Mouse (Mus musculus) limb, embryonic 14.5 days (tissue): ENCODE results near the gene Colgalt2. TPM values are rescaled to one million over a fixed set of nuclear protein-coding genes. Genes with fewer than 3 reads are reported as not detected.

Source experiments
- ATAC-seq: fragments of 200-750 bp; cut with Nextera tagmentation; 2 replicates; pipeline ENCODE4 v1.8.0; 2017; ENCODE audit warnings: low read depth, moderate number of reproducible peaks, moderate TSS enrichment; ENCODE audit not compliant: low FRiP score
- DNase-seq: peaks from one replicate; pipeline ENCODE4 v3.0.0-alpha.2; 2015; ENCODE audit warnings: low spot score
- H3K27ac ChIP-seq: fragments of 300-500 bp; sonication (generic); replicated peaks from 2 replicates; pipeline ENCODE4 v1.5.1; 2014; ENCODE audit warnings: low read depth, mild to moderate bottlenecking, low read length, moderate library complexity, mixed read lengths
- H3K27me3 ChIP-seq: fragments of 300-500 bp; sonication (generic); 2 replicates; pipeline ENCODE4 v1.6.1; 2014; ENCODE audit warnings: low read length, mixed read lengths; ENCODE audit not compliant: control insufficient read depth, insufficient read depth
- H3K36me3 ChIP-seq: fragments of 300-500 bp; sonication (generic); 2 replicates; pipeline ENCODE4 v1.6.1; 2014; ENCODE audit warnings: mild to moderate bottlenecking, low read length, moderate library complexity, mixed read lengths; ENCODE audit not compliant: control insufficient read depth, insufficient read depth
- H3K4me1 ChIP-seq: fragments of 300-500 bp; sonication (generic); 2 replicates; pipeline ENCODE4 v1.6.1; 2014; ENCODE audit warnings: antibody characterized with exemption, low read length, mixed read lengths; ENCODE audit not compliant: control insufficient read depth, insufficient read depth
- H3K4me2 ChIP-seq: fragments of 300-500 bp; sonication (generic); replicated peaks from 2 replicates; pipeline ENCODE4 v1.6.1; 2014; ENCODE audit warnings: low read depth, mild to moderate bottlenecking, low read length, moderate library complexity; ENCODE audit not compliant: severe bottlenecking
- H3K4me3 ChIP-seq: fragments of 300-500 bp; sonication (generic); replicated peaks from 2 replicates; pipeline ENCODE4 v1.5.1; 2014; ENCODE audit warnings: low read length
- H3K9ac ChIP-seq: fragments of 300-500 bp; sonication (generic); 2 replicates; pipeline ENCODE4 v1.6.1; 2014; ENCODE audit warnings: mild to moderate bottlenecking, low read depth, low read length, moderate library complexity; ENCODE audit not compliant: severe bottlenecking
- H3K9me3 ChIP-seq: fragments of 300-500 bp; sonication (generic); 2 replicates; pipeline ENCODE4 v1.6.1; 2016; ENCODE audit warnings: low read length; ENCODE audit not compliant: control insufficient read depth
- POLR2A ChIP-seq: fragments of 200-500 bp; IDR thresholded peaks from 2 replicates; pipeline ENCODE4 v1.8.0; 2012; ENCODE audit warnings: inconsistent platforms, mild to moderate bottlenecking, moderate library complexity, borderline replicate concordance; ENCODE audit not compliant: insufficient read depth, insufficient read length; ENCODE audit errors: extremely low read depth
- WGBS: fragments of 180-500 bp; shearing (Covaris S2); extraction: QIAGEN DNeasy Blood & Tissue Kit; methylation state at CpG from one replicate; pipeline ENCODE4 v1.1.7; 2014; 5-methylcytosine and 5-hydroxymethylcytosine counted together
- polyA plus RNA-seq, 2 experiments: library from polyadenylated mRNA; depleted of rRNA in 1 of 2; stranded (reverse) in 1 of 2; unstranded in 1 of 2; fragments of >200 nt; fragmentation: Nextera tagmentation in 1 of 2; extraction: Ambion mirVana in 1 of 2; gene quantifications; 2 replicates each; pipeline versions ENCODE4 v1.2.1 to v1.2.3; 2012 to 2014

The Colgalt2 gene
- polyA plus RNA-seq, 2 experiments = 8.1 to 16.3 TPM

DNA sequence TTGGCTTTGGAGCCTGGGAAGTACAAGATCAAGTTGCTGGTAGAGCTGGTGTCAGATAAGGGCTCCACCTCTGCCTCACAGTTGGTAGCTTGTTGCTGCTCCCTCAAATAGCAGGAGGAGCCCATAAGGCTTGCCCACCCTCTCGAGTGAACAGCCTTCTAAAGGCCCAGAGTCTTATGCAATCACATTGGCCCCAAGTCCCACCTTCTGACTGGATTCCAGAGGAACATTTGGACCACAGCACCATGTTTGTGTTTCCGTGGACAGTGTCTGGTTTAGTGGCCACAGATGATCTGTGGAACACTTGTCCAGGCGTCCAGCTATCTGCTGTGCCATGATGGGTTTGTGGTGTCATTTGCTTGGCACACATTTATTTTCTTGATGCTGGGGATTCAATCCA lies 61.3 kb downstream of the Colgalt2 start:
- Histone ChIP-seq H3K36me3 (no peaks in the 10 kb centered on the region), H3K27me3 (no peaks in the 10 kb centered on the region), H3K4me3 (no peak overlapping the region), H3K27ac (no peak overlapping the region), H3K4me1 (peaks cover 9% of the 10 kb centered on the region; the same call in 1 of the 2 replicates), H3K4me2 (no peak overlapping the region), H3K9me3 (no peaks in the 10 kb centered on the region), H3K9ac (no peak overlapping the region)
- ATAC-seq (no peak), DNase-seq (no peak)
- 82% methylated on average over 3 of the region's 3 CpGs for WGBS
- no peak for TF ChIP-seq POLR2A

DNA sequence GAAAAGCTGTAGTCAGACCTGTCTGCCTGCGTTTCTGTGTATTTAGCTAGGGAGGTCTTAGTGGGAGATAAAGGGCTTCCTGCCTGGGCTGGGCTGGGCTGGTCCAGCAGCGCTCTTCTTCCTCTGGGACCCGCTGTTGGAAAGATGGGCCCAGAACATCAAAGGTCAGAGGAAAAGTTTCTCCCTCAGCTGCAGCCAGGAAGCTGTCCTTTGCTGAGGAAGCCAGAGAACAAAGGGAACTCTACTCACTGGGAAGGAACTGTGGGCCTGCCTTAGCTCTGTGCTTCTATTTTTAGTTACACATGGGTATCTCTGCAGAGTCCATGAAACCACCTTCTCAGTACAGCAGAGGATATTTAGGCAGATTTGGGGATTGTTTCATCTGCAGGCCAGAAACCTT lies 62.2 kb downstream of the Colgalt2 start:
- H3K4me2 ChIP-seq = no peak overlapping the region
- no peaks in the 10 kb centered on the region for H3K9me3 ChIP-seq
- WGBS = 70% methylated on average over 3 of the region's 3 CpGs
- peaks cover 6% of the 10 kb centered on the region; the same call in 1 of the 2 replicates for H3K4me1 ChIP-seq
- H3K27ac ChIP-seq = 0 out of 2 replicates have a peak overlapping the region, but pooled peaks have one; percentile 16
- ATAC-seq (no peak), DNase-seq (no peak)
- no peak overlapping the region for H3K4me3 ChIP-seq
- TF ChIP-seq POLR2A = no peak
- no peaks in the 10 kb centered on the region for H3K36me3 ChIP-seq
- no peak overlapping the region for H3K9ac ChIP-seq
- H3K27me3 ChIP-seq = no peaks in the 10 kb centered on the region

DNA sequence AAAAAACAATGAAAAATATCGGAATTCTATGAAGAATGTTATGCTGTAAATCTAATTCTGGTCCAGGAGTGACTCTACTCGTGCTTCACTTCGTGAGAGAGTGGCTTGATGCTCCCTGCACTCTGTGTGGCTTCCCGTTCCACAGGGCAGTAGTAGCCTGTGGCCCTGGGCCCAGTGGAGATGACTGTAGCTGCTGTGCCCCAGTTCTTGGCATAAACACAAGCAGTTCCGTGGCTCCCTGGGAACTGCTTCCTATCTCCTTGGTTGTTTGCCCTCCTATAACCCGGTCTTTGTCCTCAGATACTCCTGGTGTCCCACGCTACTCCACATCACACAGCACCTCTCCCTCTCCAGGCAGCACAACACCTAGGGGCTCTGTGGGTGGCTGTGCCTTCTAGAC lies 62.7 kb downstream of the Colgalt2 start:
- Histone ChIP-seq H3K36me3 (no peaks in the 10 kb centered on the region), H3K9ac (no peak overlapping the region), H3K4me3 (no peak overlapping the region), H3K4me2 (no peak overlapping the region), H3K4me1 (0 out of 2 replicates have a peak, but pooled peaks cover 6% of the 10 kb centered on the region), H3K9me3 (no peaks in the 10 kb centered on the region), H3K27ac (no peak overlapping the region; the same call in 1 of the 2 replicates), H3K27me3 (no peaks in the 10 kb centered on the region)
- no peak for TF ChIP-seq POLR2A
- WGBS = 85% methylated on average over 7 of the region's 7 CpGs
- ATAC-seq = no peak
- no peak for DNase-seq

DNA sequence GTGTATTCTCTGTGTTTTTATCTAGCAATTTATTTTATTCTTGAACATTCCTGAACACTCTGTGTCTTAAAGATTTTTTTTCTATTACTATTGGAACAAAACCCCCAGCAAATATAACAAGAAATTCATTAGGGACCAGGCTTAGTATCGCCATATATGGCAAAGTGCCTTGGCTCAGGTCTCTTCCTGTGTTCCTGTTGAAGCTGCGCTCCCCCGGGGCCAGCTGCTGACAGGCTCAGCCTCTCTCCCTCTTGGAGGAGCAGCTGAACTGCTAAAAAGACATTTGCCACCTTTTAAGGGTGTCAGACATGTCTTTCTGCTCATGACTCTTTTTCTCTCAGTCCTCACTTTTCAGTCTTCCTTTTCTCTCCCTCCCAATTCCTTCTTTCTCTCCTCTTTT lies 66.7 kb downstream of the Colgalt2 start:
- Histone ChIP-seq H3K9me3 (no peaks in the 10 kb centered on the region), H3K4me3 (no peak overlapping the region), H3K27me3 (no peaks in the 10 kb centered on the region), H3K9ac (no peak overlapping the region), H3K36me3 (no peaks in the 10 kb centered on the region), H3K4me2 (no peak overlapping the region), H3K4me1 (0 out of 2 replicates have a peak, but pooled peaks cover 6% of the 10 kb centered on the region), H3K27ac (no peak overlapping the region)
- DNase-seq = peak; percentile 29
- ATAC-seq = no peak
- WGBS = 30% methylated on average over 3 of the region's 3 CpGs
- TF ChIP-seq POLR2A = no peak

GRCm38 (mm10) chr1:152468443-152468842 lies 68.8 kb downstream of the Colgalt2 start:
- Histone ChIP-seq H3K4me2 (no peak overlapping the region), H3K9ac (no peak overlapping the region), H3K4me1 (no peaks in the 10 kb centered on the region), H3K27me3 (no peaks in the 10 kb centered on the region), H3K36me3 (no peaks in the 10 kb centered on the region), H3K27ac (no peak overlapping the region), H3K4me3 (no peak overlapping the region), H3K9me3 (no peaks in the 10 kb centered on the region)
- DNase-seq = peak; percentile 57
- no peak for ATAC-seq
- no peak for TF ChIP-seq POLR2A
- 76% methylated on average over 9 of the region's 9 CpGs for WGBS

GRCm38 (mm10) chr1:152476126-152476525 lies 76.5 kb downstream of the Colgalt2 start:
- ATAC-seq (no peak), DNase-seq (peak; percentile 31)
- Histone ChIP-seq H3K27ac (no peak overlapping the region), H3K9ac (no peak overlapping the region), H3K36me3 (no peaks in the 10 kb centered on the region), H3K4me1 (no peaks in the 10 kb centered on the region), H3K9me3 (no peaks in the 10 kb centered on the region), H3K27me3 (no peaks in the 10 kb centered on the region), H3K4me3 (no peak overlapping the region), H3K4me2 (no peak overlapping the region)
- WGBS = 52% methylated on average over 4 of the region's 4 CpGs
- TF ChIP-seq POLR2A = no peak
